Mouse (Mus musculus): ENCODE measurements around the gene Shprh.
"Not testable (repeated sequence)": the region's sequence is repeated elsewhere in the genome, so short reads cannot be mapped to it uniquely, and the experiment has no call there.

Shprh gene

GRCm38 (mm10) chr10:11242988-11243387, 93.8 kb downstream of the Shprh start:
- not testable (repeated sequence) for DNase-seq (ENCODE audit: extremely low read depth, low read depth)

GRCm38 (mm10) chr10:11248210-11248609, 99.0 kb downstream of the Shprh start:
- no peak for DNase-seq (ENCODE audit: extremely low read depth, low read depth)

DNA sequence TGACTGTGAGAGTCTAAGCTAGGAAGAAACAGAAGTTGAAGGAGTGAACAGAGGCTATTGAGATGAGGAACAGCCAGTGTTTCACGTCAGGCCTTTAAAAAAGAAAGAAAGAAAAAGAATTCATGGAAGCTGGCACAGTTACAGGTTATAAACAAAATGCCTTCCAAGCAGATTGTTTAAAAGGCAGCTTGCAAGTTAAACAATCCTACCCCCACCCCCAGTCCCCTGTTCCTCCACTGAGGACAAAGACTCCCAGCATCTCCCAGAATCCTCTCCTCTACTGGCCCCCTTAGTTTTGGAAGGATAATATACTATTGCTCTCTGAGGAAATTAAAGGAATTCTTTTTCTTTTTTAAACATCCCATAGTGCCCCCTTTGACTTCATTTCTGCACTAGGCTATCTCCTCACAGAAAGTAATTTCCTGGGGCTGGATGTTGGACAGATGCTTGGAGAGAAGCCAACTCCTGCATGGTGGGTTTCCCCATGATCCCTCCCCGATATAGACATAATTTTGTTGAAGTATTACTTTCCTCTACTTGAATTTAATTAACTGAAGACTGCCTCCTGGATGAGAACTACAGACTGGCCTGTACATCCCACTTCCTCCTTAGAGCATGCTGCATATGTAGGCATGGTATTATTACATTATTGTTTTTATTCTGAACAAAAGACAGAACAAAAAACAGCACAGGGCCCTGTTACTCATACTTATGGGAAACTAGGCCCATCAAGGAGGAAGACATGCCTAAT, 101.2 kb downstream of the Shprh start:
- DNase-seq (ENCODE audit: extremely low read depth, low read depth): no peak

GRCm38 (mm10) chr10:11253581-11253980, 104.4 kb downstream of the Shprh start:
- not testable (repeated sequence) for DNase-seq (ENCODE audit: extremely low read depth, low read depth)

DNA sequence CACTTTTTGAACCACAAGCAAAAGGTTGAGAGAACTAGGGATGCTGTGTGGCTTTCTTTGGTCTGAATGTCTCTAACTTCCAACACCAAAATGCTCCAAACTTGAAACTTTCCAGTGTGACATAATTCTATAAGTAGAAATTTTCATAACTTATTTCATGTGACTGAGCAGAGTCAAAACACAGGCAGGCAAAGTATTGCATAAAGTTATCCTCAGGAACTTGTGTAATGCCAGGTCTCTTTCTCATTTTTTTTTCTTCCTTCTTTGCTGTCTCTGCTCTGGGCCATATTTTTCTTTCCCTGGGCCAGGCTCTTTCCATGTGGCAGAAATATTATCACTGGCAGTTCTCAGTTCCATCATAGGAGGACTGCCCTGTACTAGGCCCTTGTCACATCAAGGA, 110.9 kb downstream of the Shprh start:
- DNase-seq (ENCODE audit: extremely low read depth, low read depth): no peak

GRCm38 (mm10) chr10:11262292-11262691, 113.1 kb downstream of the Shprh start:
- not testable (repeated sequence) for DNase-seq (ENCODE audit: extremely low read depth, low read depth)

GRCm38 (mm10) chr10:11263795-11264194, 114.6 kb downstream of the Shprh start:
- DNase-seq (ENCODE audit: extremely low read depth, low read depth): not testable (repeated sequence)

Measured in MEL-GATA-1-ER (cell line).